Mouse (Mus musculus) CD4-positive helper T cell, adult 2 months (primary cell): ENCODE data around the gene Ubash3a.

ENCODE experiments used
- DNase-seq: peaks from one replicate; pipeline ENCODE4 v3.0.0-alpha.2; 2012; ENCODE audit warnings: low read depth, missing footprints, low spot score

Ubash3a gene

GRCm38 (mm10) chr17:31279541-31279940 is 71.9 kb downstream of the Ubash3a start:
- DNase-seq = no peak

DNA sequence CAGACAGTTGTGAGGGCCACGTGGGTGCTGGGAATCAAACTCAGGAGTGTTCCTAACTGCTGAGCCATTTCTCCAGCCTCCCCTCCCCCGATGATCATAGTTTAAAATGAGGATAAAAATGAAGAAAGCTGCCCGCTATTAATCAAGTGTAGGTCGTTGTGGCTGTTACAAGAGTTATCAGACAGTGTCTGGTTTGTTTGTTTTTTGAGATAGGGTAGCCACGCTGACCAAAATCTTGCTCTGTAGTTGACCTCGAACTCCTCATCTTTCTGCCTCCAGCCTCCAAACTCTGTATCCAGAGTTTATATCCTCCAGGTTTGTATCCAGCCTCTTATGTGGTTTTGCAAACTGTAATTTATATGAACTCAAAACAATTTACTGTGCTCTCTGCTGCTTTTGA is 72.6 kb downstream of the Ubash3a start:
- DNase-seq = no peak

- no peak for DNase-seq
Measured at GRCm38 (mm10) chr17:31281830-31282686, 74.4 kb downstream of the Ubash3a start.

DNA sequence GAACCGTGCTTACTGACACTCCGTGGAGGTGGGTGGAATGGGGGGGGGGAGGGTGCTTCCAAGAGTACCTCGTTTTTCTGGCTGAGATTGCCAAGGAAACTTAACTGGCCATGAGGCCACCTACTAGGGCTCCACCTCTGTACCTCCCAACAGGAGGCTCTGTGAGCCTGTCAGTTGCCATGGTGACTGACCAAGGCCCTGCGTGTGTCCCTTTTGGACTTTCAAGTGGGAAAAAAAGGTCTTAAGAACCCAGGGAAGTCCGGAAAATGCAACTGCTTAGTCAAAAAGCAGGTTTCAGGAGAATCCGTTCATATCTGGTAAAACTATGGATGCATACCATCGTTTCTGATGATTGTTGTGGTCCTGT is 75.0 kb downstream of the Ubash3a start:
- DNase-seq = no peak

DNA sequence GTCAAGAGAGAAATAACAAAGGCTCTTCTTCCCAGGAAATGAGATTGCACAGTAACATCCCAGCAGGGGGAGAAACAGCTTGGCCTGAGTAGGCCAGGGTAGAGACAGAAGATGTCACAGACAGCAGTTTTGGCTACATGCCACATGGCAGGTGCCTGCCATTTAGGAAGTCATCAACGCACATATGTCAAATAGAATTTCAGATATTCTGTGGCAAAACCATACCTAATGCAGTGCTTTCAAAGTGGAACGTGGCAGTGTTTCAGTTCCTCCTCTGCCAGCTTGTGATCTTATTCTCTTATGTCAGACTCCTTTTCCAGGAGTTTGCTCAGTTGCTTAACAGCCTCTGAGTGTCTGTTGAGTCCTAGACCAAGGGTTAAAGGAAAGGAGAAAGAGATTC is 78.2 kb downstream of the Ubash3a start:
- no peak for DNase-seq

- DNase-seq = no peak
Measured at GRCm38 (mm10) chr17:31286492-31286891, 78.8 kb downstream of the Ubash3a start, which contains the start of gene Slc37a1. Gene Slc37a1, plus strand, starts transcription at chr17:31286792.

GRCm38 (mm10) chr17:31287216-31287615 is 79.5 kb downstream of the Ubash3a start:
- DNase-seq = no peak

DNA sequence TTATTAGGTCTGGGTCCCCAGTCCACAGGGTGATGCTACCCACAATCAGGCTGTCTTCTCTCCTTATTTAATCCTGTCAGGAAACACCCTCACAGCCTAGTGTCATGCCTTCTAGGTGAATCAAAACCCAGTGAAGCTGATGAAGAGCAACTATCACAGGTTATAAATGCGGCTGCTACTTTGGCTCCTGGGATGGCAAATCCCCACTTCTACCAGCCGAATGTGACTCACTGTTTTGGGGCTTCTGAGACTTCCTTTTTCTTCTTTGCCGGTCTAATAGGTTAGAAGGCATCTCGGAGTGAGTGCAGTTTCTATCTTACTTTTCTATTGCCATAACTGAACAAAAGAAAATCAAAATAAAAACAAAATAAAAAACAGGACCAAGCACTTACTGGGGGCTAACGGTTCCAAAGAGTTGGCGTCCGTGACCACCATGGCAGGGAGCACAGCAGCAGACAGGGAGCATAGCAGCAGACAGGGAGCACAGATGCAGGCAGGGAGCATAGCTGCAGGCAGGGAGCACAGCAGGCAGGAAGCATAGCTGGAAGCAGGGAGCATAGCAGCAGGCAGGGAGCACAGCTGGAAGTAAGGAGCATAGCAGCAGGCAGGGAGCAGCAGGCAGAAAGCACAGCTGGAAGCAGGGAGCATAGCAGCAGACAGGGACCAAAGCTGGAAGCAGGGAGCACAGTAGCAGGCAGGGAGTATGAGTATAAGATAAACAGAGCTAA is 81.5 kb downstream of the Ubash3a start:
- DNase-seq = no peak

DNA sequence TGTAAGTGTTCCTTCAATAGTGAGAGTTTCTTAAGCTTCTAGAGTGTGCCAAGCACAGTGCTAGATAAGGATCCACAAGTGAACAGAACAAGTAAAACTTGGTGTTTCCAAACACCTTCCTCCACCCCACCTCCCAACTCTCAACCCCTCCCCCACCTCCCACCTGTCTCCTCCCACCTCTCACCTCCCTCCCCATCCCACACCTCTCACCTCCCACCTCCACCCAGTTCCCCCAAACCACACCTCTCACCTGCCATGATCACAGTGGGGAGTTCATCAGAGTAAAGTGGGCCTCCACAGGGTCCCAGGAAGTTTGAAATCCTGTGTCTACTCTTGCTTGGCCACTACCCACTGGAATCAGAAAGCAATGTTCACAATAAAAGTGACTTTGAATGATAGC is 82.6 kb downstream of the Ubash3a start:
- no peak for DNase-seq

DNA sequence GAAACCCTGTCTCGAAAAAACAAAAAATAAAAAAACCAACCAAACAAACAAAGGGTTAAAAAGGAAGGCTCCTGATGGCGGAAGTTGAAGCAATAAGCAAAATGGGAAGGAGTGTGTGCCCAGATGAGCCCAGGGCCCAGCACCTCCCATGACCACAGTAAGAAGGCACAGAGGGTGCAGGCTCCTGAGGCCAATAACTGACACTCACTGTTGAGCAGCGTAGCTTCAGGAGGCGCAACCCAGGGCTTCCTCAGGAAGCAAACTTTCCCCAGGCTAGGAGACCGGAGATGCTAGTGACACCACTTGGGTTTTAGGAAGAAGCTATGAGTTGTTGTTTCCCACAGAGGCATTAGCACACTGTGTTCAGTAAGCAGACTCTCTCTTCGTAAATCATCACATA is 83.2 kb downstream of the Ubash3a start:
- DNase-seq = no peak

DNA sequence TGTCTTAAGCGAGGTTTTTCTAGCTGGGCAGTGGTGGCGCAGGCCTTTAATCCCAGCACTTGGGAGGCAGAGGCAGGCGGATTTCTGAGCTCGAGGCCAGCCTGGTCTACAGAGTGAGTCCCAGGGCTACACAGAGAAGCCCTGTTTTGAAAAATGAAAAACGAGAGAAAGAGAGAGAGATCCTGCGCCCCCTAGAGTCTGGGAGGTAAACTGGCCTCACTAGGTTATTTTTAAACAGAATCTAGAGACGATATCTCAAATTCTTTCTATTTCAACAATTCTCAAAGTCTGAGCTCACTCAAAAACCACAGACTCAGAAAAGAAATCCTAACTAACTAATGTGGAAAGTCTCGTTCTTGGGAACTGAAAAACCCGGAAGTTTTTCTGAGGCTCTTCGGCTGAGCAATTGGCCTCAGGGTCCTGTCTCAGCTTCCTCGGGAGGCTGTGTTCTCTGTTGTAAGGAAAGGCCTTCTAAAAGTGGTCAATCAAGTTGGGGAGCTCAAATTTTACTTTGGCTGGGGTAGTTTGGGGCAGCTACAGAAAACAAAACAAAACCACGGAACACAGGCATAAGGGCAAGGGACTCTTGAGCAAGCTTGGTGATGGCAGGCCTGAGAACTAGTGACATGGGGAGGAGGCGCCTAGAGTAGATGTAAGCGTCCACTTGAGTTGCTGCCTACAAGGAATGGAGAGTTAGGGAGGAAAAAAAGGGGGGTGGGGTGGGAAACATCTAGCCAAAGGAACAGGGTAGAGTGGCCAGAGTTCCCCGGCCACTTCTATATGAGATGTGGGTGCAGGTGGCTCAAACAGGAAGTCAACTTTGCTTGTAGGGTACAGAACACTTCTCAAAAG is 86.9 kb downstream of the Ubash3a start:
- peak; percentile 71 for DNase-seq

GRCm38 (mm10) chr17:31295215-31295891 is 87.7 kb downstream of the Ubash3a start:
- peak; percentile 86 for DNase-seq

GRCm38 (mm10) chr17:31295892-31296781 is 88.5 kb downstream of the Ubash3a start:
- peak; percentile 87 for DNase-seq
